Mouse (Mus musculus) c-Kit-positive CD71-positive TER-119-positive erythroid progenitor cells, embryonic 14.5 days (primary cell): Measurements from ENCODE around the gene Gnaq.
"Not testable (repeated sequence)": the region's sequence is repeated elsewhere in the genome, so short reads cannot be mapped to it uniquely, and the experiment has no call there.

Source experiments
- DNase-seq: peaks from one replicate; pipeline ENCODE4 v3.0.0-alpha.2; 2013; ENCODE audit warnings: low spot score

The Gnaq gene

GRCm38 (mm10) chr19:16259786-16260434, 127.3 kb downstream of the Gnaq start:
- DNase-seq = no peak

DNA sequence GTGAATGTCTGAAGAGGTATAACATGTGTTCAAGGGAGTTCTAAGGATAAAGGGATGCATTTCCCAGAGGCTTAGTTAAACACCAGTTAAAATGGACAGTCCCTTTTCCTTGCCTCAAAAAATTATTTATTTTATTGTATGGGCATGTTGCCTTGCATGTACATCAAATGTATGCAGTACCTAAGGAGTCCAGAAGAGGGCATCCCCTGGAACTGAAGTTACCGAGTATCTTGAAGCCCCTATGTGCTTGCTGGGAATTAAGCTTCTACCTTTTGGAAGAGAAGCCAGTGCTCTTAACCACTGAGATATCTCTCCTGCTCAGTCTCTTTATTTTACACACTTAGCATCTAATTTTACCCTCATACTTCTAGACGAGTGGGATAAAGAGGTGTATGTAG, 127.8 kb downstream of the Gnaq start:
- DNase-seq = peak; percentile 42

DNA sequence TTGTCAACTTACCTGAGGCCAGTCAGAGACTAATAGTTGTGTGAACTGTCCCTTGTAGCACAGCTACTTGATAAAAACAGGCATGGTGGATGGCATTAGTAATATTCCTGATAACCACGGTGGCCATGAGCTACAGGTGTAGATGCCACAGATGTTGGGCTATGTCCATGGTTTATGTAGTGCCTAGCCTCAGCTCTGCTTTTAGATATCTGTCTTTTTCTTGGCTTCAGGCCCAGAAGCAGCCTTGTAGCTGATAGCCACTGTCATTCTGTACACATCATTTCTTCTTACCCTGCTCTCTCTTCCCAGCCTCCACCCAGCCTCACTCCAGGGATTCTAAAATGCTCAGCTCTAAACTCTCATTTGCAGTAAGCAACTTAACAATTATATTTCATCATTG, 128.3 kb downstream of the Gnaq start:
- DNase-seq = no peak

- no peak for DNase-seq
These were observed 129.0 kb downstream of the Gnaq start for GRCm38 (mm10) chr19:16261631-16262030.

GRCm38 (mm10) chr19:16262340-16262739, 129.7 kb downstream of the Gnaq start:
- DNase-seq = no peak

DNA sequence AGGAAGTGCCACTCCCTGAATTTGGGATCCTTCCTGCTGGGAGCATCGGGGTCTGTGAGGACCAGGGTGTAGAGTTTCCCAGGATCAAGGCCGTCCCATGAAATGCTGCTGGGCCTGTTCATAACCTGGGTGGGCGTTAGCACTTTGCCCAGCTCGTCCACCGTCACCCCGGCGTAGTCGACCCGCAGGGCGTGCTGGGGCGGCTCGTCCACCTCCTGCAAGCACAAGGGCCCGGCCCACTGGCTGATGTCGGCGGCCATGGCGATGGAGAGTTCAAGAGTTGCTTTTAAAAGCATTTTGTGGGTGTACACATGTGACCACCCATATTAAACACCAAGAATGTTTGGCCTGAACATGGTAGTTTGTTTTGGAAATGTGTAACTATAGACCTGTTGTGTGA, 134.7 kb downstream of the Gnaq start:
- DNase-seq = not testable (repeated sequence)

DNA sequence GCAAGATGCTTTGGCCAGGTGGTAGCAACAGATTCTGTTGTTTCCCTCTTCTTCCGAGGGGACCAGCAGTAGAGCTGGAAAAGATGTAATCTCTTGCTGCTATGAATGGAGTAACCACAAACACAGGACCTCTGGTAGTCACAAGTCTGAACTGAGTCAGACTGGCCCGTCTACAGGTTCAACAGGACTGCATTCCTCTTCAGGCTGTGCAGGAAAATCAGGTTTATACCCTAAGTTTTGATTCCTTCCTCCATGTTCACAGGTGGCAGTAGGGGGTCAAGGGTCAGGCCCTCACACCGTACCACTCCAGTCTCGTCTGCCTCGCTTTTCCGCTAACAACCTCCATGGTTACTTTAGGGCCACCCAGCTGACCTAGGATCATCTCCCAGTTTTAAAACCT, 137.6 kb downstream of the Gnaq start:
- DNase-seq = no peak

GRCm38 (mm10) chr19:16271002-16271401, 138.4 kb downstream of the Gnaq start:
- DNase-seq = no peak

GRCm38 (mm10) chr19:16273021-16273420, 140.4 kb downstream of the Gnaq start:
- no peak for DNase-seq

DNA sequence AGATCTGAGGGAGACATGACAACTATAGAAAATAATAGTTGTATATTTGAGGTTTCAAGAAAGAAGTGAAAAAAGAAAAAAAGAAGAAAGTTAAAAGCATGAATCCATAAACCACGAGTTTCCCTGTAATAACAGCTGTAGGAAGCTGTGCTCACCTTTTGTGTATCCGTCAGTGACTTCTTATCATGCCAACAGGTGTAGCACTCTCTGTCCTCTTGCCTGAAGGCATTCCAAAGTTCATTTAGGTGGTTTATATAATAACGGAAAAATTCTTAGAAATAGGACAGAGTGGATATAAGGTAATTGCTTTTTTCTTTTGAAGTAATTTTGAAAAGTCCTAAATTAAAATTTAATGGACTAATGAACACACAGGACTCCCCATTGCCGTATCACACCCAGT, 147.6 kb downstream of the Gnaq start:
- DNase-seq = no peak

DNA sequence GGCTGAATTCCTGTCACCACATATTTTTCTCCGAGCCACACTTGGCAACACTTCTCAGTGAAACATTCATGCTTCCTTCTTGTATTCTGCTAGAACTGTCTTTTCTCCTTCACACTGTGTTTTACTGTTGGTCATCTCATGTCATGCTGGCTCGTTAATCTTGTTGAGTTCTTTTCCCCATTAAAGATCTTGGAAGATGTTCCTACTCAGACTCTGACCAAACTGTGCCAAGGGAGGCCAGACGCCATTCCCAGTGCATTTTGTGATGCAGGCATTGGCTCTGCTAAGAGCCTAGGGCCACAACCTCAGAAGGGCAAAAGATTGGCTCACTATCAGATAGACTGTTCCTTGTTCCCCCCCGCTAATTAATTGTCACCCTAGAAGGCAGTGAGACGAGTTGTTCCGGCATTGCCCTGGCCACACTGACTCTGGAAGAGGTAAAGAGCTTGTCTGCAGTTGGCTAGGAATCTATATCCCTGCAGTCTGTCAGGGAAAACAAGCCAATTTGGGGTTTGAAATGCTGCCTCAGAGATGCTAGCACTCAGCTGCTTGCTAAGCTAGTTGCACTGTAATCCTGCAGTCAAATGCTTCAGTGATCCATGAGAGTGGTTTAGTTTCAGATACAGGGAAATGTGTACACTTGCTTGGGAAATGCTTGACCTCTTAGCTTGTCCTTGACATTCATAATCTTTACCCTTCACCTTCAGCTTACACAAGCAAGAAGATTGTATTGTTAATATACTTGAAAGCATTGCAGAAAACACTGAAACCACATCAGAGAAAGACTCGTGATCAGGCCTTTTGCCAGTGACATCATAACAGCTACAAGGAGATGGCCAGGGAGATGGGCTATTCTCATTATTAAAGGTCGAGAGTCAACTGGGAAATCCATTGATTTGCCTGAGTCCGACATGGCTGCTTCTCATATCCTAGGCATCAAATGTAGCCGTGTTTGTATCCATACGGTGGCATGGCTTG, 152.7 kb downstream of the Gnaq start:
- no peak for DNase-seq

GRCm38 (mm10) chr19:16286451-16287175, 154.0 kb downstream of the Gnaq start:
- DNase-seq = no peak

DNA sequence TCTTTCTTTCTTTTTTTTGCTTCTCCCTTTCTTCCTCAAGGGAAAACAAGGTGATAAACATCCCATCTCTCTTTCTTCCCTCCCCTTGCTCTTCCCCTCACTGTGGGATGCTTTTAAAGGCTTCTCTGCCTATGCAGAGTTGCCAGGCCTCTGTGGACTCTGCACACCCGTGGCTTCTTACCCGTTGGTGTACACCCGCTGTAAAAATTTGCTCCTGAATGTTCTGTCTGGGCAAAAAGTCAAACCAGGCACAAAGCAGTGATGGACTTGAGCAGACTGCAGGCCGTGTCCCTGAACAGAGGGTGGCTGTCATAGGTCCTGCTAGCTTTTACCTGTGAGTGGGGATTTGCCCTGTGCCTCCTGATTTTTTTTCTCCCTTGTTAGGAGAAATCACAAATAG, 154.7 kb downstream of the Gnaq start:
- DNase-seq = no peak

GRCm38 (mm10) chr19:16287971-16288370, 155.3 kb downstream of the Gnaq start:
- DNase-seq = no peak

DNA sequence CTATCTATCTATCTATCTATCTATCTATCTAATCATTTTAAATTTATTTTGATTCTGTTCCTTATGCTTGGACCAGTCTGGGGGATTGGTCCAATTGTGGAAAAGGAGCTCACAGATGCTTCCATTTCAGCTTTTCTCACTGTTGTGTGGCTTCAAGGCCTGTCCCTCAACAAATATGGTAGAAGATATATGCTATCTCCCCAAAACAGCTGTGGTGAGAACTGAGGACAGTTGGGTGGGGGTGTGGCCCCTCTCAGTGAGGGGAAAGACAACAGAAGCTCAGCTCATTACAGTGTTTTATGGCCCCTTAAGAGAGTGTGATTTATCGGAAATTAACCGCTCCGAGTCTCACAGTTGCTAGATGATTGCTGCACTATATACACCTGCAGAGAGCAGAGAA, 158.5 kb downstream of the Gnaq start:
- DNase-seq = no peak

GRCm38 (mm10) chr19:16292056-16292608, 159.5 kb downstream of the Gnaq start:
- DNase-seq = no peak

DNA sequence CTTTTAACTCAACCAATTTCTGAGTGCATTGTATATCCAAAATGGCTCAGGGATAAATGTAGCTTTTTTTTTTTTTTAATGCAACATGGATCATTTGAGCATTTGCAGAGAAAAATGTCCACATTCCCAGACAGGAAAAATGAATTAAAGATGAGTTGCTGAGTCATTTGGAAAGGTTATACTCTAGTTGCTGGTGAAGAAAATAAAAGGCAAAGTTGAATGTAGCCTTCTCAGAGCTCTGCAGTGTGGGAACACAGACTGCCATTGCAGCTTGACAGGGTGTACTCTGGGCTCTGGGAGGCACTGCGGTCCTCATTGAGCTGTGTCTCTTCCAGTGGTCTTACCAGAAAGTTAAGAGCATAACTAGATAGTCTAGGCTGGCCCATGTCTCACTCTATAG, 160.3 kb downstream of the Gnaq start:
- no peak for DNase-seq

- DNase-seq = no peak
These were observed 167.8 kb downstream of the Gnaq start for GRCm38 (mm10) chr19:16300413-16300812.

DNA sequence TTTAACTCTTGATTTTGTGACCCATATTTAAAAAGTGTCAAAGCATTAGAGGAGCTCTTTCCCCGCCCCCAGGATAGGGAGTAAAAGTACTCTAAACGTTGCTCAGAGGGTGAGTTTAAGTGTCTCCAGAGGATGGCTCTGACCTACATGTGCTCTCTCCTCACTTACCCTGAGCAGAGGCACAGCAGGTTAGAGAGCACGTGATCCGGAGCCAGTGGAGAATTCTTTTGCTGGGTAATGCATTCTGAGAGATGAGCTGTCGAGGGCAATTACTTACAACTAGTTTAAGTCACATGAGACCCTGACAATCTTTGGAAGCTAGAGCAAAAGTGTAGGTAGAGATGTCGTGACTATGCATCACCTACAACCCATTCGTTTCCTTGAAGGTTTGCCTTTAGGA, 168.7 kb downstream of the Gnaq start:
- DNase-seq = no peak

- DNase-seq = no peak
These were observed 176.4 kb downstream of the Gnaq start for GRCm38 (mm10) chr19:16309031-16309430.

GRCm38 (mm10) chr19:16314295-16314821, 181.7 kb downstream of the Gnaq start:
- no peak for DNase-seq

GRCm38 (mm10) chr19:16315525-16315924, 182.9 kb downstream of the Gnaq start:
- no peak for DNase-seq
